Mouse (Mus musculus): Measurements from ENCODE around the gene Zfp239. TPM values are rescaled to one million over a fixed set of nuclear protein-coding genes. Genes with fewer than 3 reads are reported as not detected.

Zfp239 gene
- polyA plus RNA-seq, 1 experiment from 2014 or later, result 2.9 TPM

DNA sequence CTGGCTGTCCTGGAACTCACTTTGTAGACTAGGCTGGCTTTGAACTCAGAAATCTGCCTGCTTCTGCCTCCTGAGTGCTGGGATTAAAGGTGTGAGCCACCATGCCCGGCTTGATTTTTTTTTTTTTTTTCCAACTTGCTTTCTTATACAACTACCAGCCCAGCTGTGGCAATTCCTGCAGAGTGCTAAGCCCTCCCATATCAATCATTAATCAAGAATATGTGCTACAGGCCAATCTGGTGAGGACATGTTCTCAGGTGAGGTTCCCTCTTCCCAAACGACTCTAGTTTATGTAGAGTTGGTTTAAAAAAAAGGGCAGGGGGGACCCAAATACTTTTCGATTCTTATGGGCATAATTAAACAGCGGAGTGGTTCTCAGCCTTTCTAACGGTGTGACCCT lies 35.9 kb downstream of the Zfp239 start:
- no peak overlapping the region for H3K4me2 ChIP-seq
- ATAC-seq (ENCODE audit: insufficient number of reproducible peaks, low FRiP score), result no peak
- H3K36me3 ChIP-seq, result no peaks in the 10 kb centered on the region
- no peak overlapping the region for H3K9ac ChIP-seq
- no peaks in the 10 kb centered on the region for H3K27me3 ChIP-seq (replicated peaks)
- WGBS, result 74% methylated on average over 5 of the region's 5 CpGs
- H3K4me3 ChIP-seq, result no peak overlapping the region
- no peak overlapping the region for H3K27ac ChIP-seq (ENCODE audit: poor library complexity, severe bottlenecking)
- peaks cover 11% of the 10 kb centered on the region; the same call in 1 of the 2 replicates for H3K4me1 ChIP-seq (replicated peaks)
- no peaks in the 10 kb centered on the region for H3K9me3 ChIP-seq (replicated peaks)

DNA sequence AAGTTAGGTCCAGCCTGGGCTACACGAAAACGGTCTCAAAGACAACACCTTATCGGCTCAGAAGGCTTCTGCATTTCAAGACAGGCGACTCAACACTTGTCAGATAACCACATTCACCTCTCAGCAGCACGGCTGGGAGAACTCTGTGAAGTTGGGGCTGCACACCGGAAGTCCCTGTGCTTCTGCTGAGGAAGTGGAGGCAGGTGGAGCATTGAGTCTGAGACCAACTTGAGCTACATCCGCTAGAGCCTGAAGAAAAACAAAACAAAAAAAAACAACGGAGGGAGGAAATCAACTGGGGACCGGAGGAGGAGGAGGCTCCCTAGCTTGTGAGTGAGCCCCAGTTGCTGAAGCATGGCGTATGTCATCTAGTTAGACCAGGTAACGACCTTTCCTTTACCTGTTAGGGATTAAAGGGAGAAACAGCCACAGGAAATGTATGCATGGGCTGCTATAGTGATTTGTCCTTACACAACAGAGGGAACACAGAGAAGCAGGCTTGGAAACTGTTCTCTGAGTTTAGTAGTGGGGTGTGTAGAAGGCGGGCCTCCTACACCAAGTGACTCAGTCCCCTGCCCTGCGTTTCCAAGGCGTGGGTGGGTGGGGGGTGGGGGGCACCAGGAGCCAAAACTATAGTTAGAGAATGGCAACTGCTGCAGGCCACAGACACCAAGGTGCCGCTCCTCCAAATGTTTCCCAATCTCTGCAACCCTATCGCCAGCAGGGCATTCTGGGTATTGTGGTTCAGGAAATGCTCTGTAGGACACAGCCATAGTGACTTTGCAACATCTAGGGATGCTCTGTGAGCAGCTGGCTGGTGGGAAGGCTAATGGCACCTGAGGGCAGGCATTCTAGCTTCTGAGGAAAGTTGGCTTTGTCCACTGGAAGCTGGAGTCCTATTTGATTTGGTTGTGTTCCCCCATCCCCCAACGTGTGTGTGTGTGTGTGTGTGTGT lies 38.5 kb downstream of the Zfp239 start, which contains the start of gene Hnrnpf:
Gene Hnrnpf (plus strand): TSS at position 199 of the 955 bp plus-strand sequence.
- Histone ChIP-seq H3K27me3 (replicated peaks) (no peaks in the 10 kb centered on the region), H3K4me2 (no peak within 1 kb of the TSS), H3K36me3 (no peaks in the 10 kb centered on the region), H3K27ac (ENCODE audit: poor library complexity, severe bottlenecking) (no peak within 1 kb of the TSS; the same call in 1 of the 2 replicates), H3K4me1 (replicated peaks) (peaks cover 14% of the 10 kb centered on the region), H3K9ac (no peak within 1 kb of the TSS), H3K9me3 (replicated peaks) (no peaks in the 10 kb centered on the region), H3K4me3 (no peak within 1 kb of the TSS)
- 55% methylated on average over 17 of the region's 17 CpGs for WGBS
- ATAC-seq (ENCODE audit: insufficient number of reproducible peaks, low FRiP score), result 0 out of 2 replicates have a peak, but pooled peaks have one; percentile 37

DNA sequence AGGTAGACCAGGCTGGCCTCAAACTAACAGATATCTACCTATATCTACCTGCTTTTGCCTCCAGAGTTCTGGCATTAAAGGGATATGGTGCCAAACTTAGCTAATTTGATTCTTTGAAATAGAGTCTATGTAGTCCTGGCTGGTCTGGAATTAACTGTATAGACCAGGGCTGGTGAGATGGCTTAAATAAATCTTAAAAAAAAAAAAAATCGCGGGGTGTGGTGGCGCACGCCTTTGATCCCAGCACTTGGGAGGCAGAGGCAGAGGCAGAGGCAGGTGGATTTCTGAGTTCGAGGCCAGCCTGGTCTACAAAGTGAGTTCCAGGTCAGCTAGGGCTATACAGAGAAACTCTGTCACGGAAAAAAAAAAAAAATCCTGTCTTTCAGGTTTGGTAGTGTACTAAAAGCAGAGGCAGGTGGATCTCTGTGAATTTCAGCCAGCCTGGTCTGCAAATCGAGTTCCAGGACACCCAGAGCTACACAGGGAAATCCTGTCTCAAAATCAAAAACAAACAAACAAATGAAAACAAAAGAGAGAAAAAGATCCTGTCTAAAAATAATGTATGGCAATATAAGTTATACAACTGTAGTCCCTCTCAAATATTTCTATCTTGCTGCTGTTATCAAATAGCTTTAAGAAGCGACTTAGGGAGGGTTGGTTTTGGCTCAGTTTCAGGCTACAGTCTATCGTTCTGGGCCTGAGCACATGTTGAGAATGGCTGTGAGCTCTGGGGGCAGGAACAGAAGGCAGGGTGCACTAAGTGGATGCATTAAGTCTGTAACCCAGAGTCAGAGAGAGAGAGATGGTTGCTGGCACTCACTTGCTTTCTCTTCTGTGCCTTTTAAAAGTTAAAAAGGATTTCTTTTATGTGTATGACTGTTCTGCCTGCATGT lies 39.9 kb downstream of the Zfp239 start:
- WGBS, result 63% methylated on average over 9 of the region's 9 CpGs
- Histone ChIP-seq H3K4me3 (no peak overlapping the region), H3K27ac (ENCODE audit: poor library complexity, severe bottlenecking) (no peak overlapping the region), H3K27me3 (replicated peaks) (no peaks in the 10 kb centered on the region), H3K4me2 (no peak overlapping the region), H3K4me1 (replicated peaks) (peaks cover 17% of the 10 kb centered on the region), H3K36me3 (no peaks in the 10 kb centered on the region), H3K9me3 (replicated peaks) (no peaks in the 10 kb centered on the region), H3K9ac (no peak overlapping the region)
- ATAC-seq (ENCODE audit: insufficient number of reproducible peaks, low FRiP score), result no peak

DNA sequence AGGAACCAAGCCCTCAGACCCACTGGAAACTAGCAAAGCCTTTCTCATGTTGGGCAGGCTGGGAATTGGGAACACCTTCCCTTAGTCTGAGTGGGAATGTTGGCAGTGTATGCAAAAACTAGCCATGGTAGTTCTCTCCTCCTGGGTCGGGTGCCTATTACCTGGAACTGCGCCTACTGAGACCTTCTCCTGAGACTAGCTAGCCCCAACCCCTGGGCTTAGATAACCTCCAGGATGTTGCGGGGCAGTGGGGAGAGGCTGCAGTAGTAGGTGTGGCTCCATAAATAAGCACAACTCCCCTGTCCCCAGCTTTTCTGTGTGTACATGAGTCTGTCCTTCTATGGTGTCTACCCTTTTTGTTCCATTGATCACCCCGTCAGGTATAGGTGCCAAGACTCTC lies 40.7 kb downstream of the Zfp239 start:
- 70% methylated on average over 4 of the region's 4 CpGs for WGBS
- Histone ChIP-seq H3K27ac (ENCODE audit: poor library complexity, severe bottlenecking) (no peak overlapping the region), H3K27me3 (replicated peaks) (no peaks in the 10 kb centered on the region), H3K9me3 (replicated peaks) (no peaks in the 10 kb centered on the region), H3K4me2 (no peak overlapping the region), H3K4me1 (replicated peaks) (peaks cover 17% of the 10 kb centered on the region), H3K36me3 (no peaks in the 10 kb centered on the region), H3K9ac (no peak overlapping the region), H3K4me3 (no peak overlapping the region)
- ATAC-seq (ENCODE audit: insufficient number of reproducible peaks, low FRiP score), result no peak

DNA sequence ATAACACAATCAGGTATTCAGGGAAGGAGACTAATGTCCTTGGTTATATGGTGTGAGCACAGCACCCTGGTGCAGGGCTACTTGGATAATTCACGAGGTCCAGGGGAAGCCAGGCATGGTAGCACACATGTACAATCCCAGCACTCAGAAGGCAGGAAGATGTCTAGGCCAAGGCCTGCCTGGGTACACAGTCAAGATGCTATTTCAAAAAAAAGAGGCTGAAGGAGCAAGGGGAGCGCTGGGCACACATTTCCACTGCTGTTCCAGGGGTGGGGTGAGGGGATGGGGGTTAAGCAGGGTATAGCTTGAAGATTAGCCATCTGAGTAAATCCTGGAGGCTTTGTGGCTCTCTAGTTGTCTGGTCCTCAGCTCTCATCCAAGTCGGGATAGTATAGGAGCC lies 41.9 kb downstream of the Zfp239 start:
- H3K9me3 ChIP-seq (replicated peaks), result no peaks in the 10 kb centered on the region
- WGBS, result 72% methylated on average over 3 of the region's 3 CpGs
- no peak overlapping the region for H3K4me2 ChIP-seq
- no peak for ATAC-seq (ENCODE audit: insufficient number of reproducible peaks, low FRiP score)
- no peak overlapping the region for H3K4me3 ChIP-seq
- no peak overlapping the region for H3K27ac ChIP-seq (ENCODE audit: poor library complexity, severe bottlenecking)
- H3K4me1 ChIP-seq (replicated peaks), result peaks cover 22% of the 10 kb centered on the region
- H3K9ac ChIP-seq, result no peak overlapping the region
- no peaks in the 10 kb centered on the region for H3K27me3 ChIP-seq (replicated peaks)
- no peaks in the 10 kb centered on the region for H3K36me3 ChIP-seq

DNA sequence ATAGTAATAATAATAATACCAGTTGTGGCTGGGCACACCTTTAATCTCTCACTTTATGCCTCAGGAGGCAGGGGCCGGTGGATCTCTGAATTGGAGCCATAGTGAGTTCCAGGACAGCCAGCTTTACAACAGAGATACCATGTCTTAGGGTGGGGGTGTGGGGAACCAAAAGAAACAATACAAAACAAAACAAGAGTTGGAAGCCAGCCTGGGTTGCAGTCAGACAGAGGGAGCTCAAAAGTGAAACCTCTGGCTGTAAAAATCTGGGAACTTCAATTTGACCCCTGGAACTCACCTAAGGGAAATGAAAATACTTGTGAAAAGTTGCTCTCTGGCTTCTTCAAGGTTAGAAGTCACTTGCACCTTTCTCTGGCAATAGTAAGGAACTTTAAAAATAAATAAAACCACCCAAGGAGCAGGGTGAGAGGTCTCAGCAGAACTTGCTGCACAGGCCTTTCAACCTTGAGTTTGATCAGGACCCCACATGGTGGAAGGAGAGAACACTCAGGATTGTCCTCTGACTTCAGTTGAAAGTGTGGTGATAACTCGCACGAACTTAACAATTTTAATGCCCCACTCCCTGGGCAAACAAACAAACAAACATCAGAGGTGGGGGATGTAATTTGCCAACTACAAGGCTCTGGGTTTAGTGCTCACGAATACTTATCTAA lies 43.5 kb downstream of the Zfp239 start:
- 19% methylated on average over 4 of the region's 4 CpGs for WGBS

DNA sequence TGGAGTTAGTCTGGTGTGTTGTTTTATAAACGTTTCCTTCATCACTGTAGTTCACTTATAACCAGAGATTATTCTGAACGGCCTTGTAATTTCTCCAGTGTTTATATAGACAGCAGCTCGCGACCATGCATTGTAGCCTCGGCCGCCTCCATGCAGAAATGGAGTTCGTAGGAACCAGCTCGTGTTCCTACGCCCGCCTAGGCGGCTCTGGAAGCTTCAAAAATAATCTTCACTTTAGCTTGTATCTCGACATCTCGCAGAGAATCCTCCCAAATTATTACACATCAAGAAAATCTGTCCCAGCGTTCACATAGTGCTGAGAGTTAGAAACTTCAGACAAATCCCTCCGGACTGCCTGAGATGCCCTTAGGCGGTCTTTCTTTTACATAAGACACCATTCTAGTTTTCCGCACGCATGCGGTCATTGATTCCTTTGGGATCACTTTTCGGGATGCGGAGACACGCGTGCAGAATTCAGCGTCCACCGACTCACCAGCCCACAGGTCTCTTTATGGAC lies 44.2 kb downstream of the Zfp239 start:
- Histone ChIP-seq H3K27me3 (replicated peaks) (no peaks in the 10 kb centered on the region), H3K9ac (peak overlapping the region; percentile 72), H3K27ac (ENCODE audit: poor library complexity, severe bottlenecking) (peak overlapping the region; percentile 78), H3K4me1 (replicated peaks) (peaks cover 35% of the 10 kb centered on the region), H3K36me3 (no peaks in the 10 kb centered on the region), H3K9me3 (replicated peaks) (no peaks in the 10 kb centered on the region), H3K4me3 (peak overlapping the region; percentile 84), H3K4me2 (peak overlapping the region; percentile 87)
- WGBS, result under 1% methylated on average over 25 of the region's 25 CpGs
- ATAC-seq (ENCODE audit: insufficient number of reproducible peaks, low FRiP score), result 0 out of 2 replicates have a peak, but pooled peaks have one; percentile 3

More for the DNA sequence above, 43.5 kb downstream of the Zfp239 start:
- no peaks in the 10 kb centered on the region for H3K36me3 ChIP-seq
- peak overlapping the region; percentile 31 for H3K27ac ChIP-seq (ENCODE audit: poor library complexity, severe bottlenecking)
- peak overlapping the region; percentile 84 for H3K4me3 ChIP-seq
- peak overlapping the region; percentile 49; the same call in 1 of the 2 replicates for H3K9ac ChIP-seq
- H3K9me3 ChIP-seq (replicated peaks), result no peaks in the 10 kb centered on the region
- H3K27me3 ChIP-seq (replicated peaks), result no peaks in the 10 kb centered on the region
- H3K4me1 ChIP-seq (replicated peaks), result peaks cover 36% of the 10 kb centered on the region
- ATAC-seq (ENCODE audit: insufficient number of reproducible peaks, low FRiP score), result no peak
- peak overlapping the region; percentile 87 for H3K4me2 ChIP-seq

DNA sequence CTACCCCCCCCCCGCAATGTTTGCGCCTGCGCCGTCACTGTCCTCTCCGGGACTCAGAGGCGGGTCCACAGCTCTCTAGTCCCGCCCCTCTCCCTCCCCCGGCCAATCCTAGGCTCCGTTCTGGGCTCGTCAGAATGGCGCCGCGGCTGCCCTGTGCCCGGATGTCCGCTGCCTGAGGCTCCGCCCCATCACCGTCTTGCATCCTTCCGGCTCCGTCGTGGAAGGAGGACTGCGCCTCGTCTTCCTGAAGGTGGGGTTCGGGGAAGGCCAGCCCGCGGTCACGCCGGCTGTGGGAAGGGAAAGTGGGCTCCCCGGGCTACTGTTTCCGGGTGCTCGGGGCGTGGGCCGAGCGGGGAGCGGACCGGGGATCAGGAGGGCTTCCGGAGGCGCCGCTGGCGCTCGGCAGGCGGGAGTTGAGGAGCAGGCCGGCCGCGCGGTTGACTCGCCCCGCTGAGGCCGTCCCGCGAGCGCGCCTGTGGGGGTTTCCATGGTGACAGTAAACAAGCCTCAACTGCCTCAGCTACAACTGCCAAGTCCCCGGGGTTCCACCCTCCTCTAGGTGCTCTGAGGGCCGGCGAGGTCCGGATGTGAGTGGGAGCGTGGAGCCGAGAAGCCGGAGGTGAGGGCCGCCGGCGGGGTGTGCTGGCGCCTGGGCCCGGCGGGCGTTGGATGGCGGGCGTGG lies 44.8 kb downstream of the Zfp239 start:
- Histone ChIP-seq H3K9ac (peak overlapping the region; percentile 93), H3K4me2 (peak overlapping the region; percentile 87), H3K4me3 (peak overlapping the region; percentile 84), H3K27me3 (replicated peaks) (no peaks in the 10 kb centered on the region), H3K36me3 (no peaks in the 10 kb centered on the region), H3K27ac (ENCODE audit: poor library complexity, severe bottlenecking) (peak overlapping the region; percentile 96), H3K4me1 (replicated peaks) (peaks cover 35% of the 10 kb centered on the region), H3K9me3 (replicated peaks) (no peaks in the 10 kb centered on the region)
- 1% methylated on average over 61 of the region's 68 CpGs for WGBS
- ATAC-seq (ENCODE audit: insufficient number of reproducible peaks, low FRiP score), result peak; percentile 97

DNA sequence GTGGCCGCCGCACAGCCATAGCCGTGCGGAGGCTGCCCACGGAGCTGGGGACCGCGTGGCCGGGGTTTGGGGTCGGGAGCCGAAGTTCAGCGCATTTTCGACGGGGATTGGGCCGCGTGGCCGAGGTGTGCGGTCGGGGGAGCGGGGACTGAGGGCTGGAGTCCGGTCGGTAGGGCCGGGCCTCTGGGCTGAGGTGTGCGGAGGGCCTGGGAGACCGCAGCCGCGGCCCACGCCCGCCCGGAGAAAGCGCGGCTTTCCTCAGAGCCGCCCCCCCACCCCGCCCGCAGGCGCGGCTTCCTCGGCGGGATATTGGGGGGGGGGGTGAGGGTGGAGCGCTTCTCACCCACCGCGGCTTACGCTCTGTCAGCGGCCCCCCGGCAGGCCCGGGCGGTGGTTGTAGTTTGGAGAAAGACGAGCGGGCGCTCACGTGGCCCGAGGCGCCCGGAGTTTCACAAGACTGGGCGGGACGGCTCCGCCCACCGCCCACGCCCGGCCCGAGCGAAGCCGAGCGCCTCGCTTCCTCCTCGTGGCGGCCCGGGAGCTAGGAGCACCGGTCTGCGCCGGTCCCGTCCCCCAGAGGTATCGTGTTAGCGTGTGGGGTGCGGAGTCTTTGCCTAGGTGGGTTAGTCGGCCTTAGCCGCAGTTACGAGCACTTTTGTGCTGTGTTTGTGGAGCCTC lies 45.5 kb downstream of the Zfp239 start:
- Histone ChIP-seq H3K27ac (ENCODE audit: poor library complexity, severe bottlenecking) (peak overlapping the region; percentile 96), H3K9me3 (replicated peaks) (no peaks in the 10 kb centered on the region), H3K9ac (peak overlapping the region; percentile 93), H3K27me3 (replicated peaks) (no peaks in the 10 kb centered on the region), H3K4me3 (peak overlapping the region; percentile 84), H3K36me3 (no peaks in the 10 kb centered on the region), H3K4me1 (replicated peaks) (peaks cover 34% of the 10 kb centered on the region), H3K4me2 (peak overlapping the region; percentile 87)
- ATAC-seq (ENCODE audit: insufficient number of reproducible peaks, low FRiP score), result peak; percentile 84
- WGBS, result under 1% methylated on average over 67 of the region's 77 CpGs

All from heart, embryonic 12.5 days (tissue).